Mouse (Mus musculus): Measurements from ENCODE around the gene Depdc1b. TPM values are rescaled to one million over a fixed set of nuclear protein-coding genes. Genes with fewer than 3 reads are reported as not detected.

Gene Depdc1b
- polyA plus RNA-seq (2014; fragmentation: Nextera tagmentation; extraction: Ambion mirVana): 10.3 and 11.4 TPM in 2 replicates

- Histone ChIP-seq H3K27me3 (ENCODE audit: control insufficient read depth, insufficient read depth, low read length) (no peaks in the 10 kb centered on the region), H3K4me1 (ENCODE audit: control insufficient read depth, insufficient read depth, low read length) (0 out of 2 replicates have a peak, but pooled peaks cover 5% of the 10 kb centered on the region), H3K9ac (replicated peaks; ENCODE audit: low read depth, low read length) (peak within 1 kb of the TSS; percentile 37), H3K4me3 (ENCODE audit: low read depth, low read length) (peak within 1 kb of the TSS; percentile 76), H3K4me2 (replicated peaks; ENCODE audit: low read depth, low read length) (peak within 1 kb of the TSS; percentile 92), H3K9me3 (ENCODE audit: control insufficient read depth, low read depth, low read length) (no peaks in the 10 kb centered on the region), H3K36me3 (ENCODE audit: control insufficient read depth, insufficient read depth, low read length) (no peaks in the 10 kb centered on the region), H3K27ac (ENCODE audit: low read length) (no peak within 1 kb of the TSS; the same call in 1 of the 2 replicates)
- under 1% methylated on average over 48 of the region's 48 CpGs for WGBS
- ATAC-seq (ENCODE audit: insufficient number of reproducible peaks, insufficient read depth, low FRiP score, low read depth): peak; percentile 98
Observed at GRCm38 (mm10) chr13:108315702-108316486, at the start of gene Depdc1b. Gene Depdc1b, plus strand, starts transcription at chr13:108316332.

GRCm38 (mm10) chr13:108267841-108268634, 48.1 kb upstream of the Depdc1b start:
- H3K36me3 ChIP-seq (ENCODE audit: control insufficient read depth, insufficient read depth, low read length): no peaks in the 10 kb centered on the region
- ATAC-seq (ENCODE audit: insufficient number of reproducible peaks, insufficient read depth, low FRiP score, low read depth): no peak
- 59% methylated on average over 9 of the region's 9 CpGs for WGBS
- no peak overlapping the region for H3K4me2 ChIP-seq (replicated peaks; ENCODE audit: low read depth, low read length)
- H3K9ac ChIP-seq (replicated peaks; ENCODE audit: low read depth, low read length): no peak overlapping the region
- no peaks in the 10 kb centered on the region for H3K27me3 ChIP-seq (ENCODE audit: control insufficient read depth, insufficient read depth, low read length)
- H3K4me1 ChIP-seq (ENCODE audit: control insufficient read depth, insufficient read depth, low read length): no peaks in the 10 kb centered on the region
- no peak overlapping the region for H3K4me3 ChIP-seq (ENCODE audit: low read depth, low read length)
- no peak overlapping the region for H3K27ac ChIP-seq (ENCODE audit: low read length)
- no peaks in the 10 kb centered on the region for H3K9me3 ChIP-seq (ENCODE audit: control insufficient read depth, low read depth, low read length)

- no peak overlapping the region for H3K4me3 ChIP-seq (ENCODE audit: low read depth, low read length)
- no peaks in the 10 kb centered on the region for H3K4me1 ChIP-seq (ENCODE audit: control insufficient read depth, insufficient read depth, low read length)
- H3K9ac ChIP-seq (replicated peaks; ENCODE audit: low read depth, low read length): no peak overlapping the region
- H3K4me2 ChIP-seq (replicated peaks; ENCODE audit: low read depth, low read length): no peak overlapping the region
- H3K36me3 ChIP-seq (ENCODE audit: control insufficient read depth, insufficient read depth, low read length): no peaks in the 10 kb centered on the region
- H3K27ac ChIP-seq (ENCODE audit: low read length): no peak overlapping the region
- 38% methylated on average over 7 of the region's 7 CpGs for WGBS
- H3K9me3 ChIP-seq (ENCODE audit: control insufficient read depth, low read depth, low read length): no peaks in the 10 kb centered on the region
- no peaks in the 10 kb centered on the region for H3K27me3 ChIP-seq (ENCODE audit: control insufficient read depth, insufficient read depth, low read length)
- ATAC-seq (ENCODE audit: insufficient number of reproducible peaks, insufficient read depth, low FRiP score, low read depth): no peak
Observed at GRCm38 (mm10) chr13:108271458-108272148, 44.5 kb upstream of the Depdc1b start.

GRCm38 (mm10) chr13:108272332-108272731, 43.8 kb upstream of the Depdc1b start:
- H3K36me3 ChIP-seq (ENCODE audit: control insufficient read depth, insufficient read depth, low read length): no peaks in the 10 kb centered on the region
- no peak overlapping the region for H3K27ac ChIP-seq (ENCODE audit: low read length)
- ATAC-seq (ENCODE audit: insufficient number of reproducible peaks, insufficient read depth, low FRiP score, low read depth): no peak
- H3K9me3 ChIP-seq (ENCODE audit: control insufficient read depth, low read depth, low read length): no peaks in the 10 kb centered on the region
- H3K4me3 ChIP-seq (ENCODE audit: low read depth, low read length): no peak overlapping the region
- H3K4me1 ChIP-seq (ENCODE audit: control insufficient read depth, insufficient read depth, low read length): no peaks in the 10 kb centered on the region
- 51% methylated on average over 8 of the region's 8 CpGs for WGBS
- no peak overlapping the region for H3K4me2 ChIP-seq (replicated peaks; ENCODE audit: low read depth, low read length)
- no peaks in the 10 kb centered on the region for H3K27me3 ChIP-seq (ENCODE audit: control insufficient read depth, insufficient read depth, low read length)
- no peak overlapping the region for H3K9ac ChIP-seq (replicated peaks; ENCODE audit: low read depth, low read length)

GRCm38 (mm10) chr13:108273034-108273433, 43.1 kb upstream of the Depdc1b start:
- Histone ChIP-seq H3K9ac (replicated peaks; ENCODE audit: low read depth, low read length) (no peak overlapping the region), H3K27ac (ENCODE audit: low read length) (no peak overlapping the region), H3K4me2 (replicated peaks; ENCODE audit: low read depth, low read length) (no peak overlapping the region), H3K27me3 (ENCODE audit: control insufficient read depth, insufficient read depth, low read length) (no peaks in the 10 kb centered on the region), H3K4me3 (ENCODE audit: low read depth, low read length) (no peak overlapping the region), H3K36me3 (ENCODE audit: control insufficient read depth, insufficient read depth, low read length) (no peaks in the 10 kb centered on the region), H3K9me3 (ENCODE audit: control insufficient read depth, low read depth, low read length) (no peaks in the 10 kb centered on the region), H3K4me1 (ENCODE audit: control insufficient read depth, insufficient read depth, low read length) (no peaks in the 10 kb centered on the region)
- WGBS: 53% methylated on average over 15 of the region's 15 CpGs
- ATAC-seq (ENCODE audit: insufficient number of reproducible peaks, insufficient read depth, low FRiP score, low read depth): no peak

- Histone ChIP-seq H3K4me3 (ENCODE audit: low read depth, low read length) (no peak overlapping the region), H3K4me2 (replicated peaks; ENCODE audit: low read depth, low read length) (no peak overlapping the region), H3K27me3 (ENCODE audit: control insufficient read depth, insufficient read depth, low read length) (no peaks in the 10 kb centered on the region), H3K9ac (replicated peaks; ENCODE audit: low read depth, low read length) (no peak overlapping the region), H3K27ac (ENCODE audit: low read length) (no peak overlapping the region), H3K4me1 (ENCODE audit: control insufficient read depth, insufficient read depth, low read length) (no peaks in the 10 kb centered on the region), H3K36me3 (ENCODE audit: control insufficient read depth, insufficient read depth, low read length) (no peaks in the 10 kb centered on the region), H3K9me3 (ENCODE audit: control insufficient read depth, low read depth, low read length) (no peaks in the 10 kb centered on the region)
- no peak for ATAC-seq (ENCODE audit: insufficient number of reproducible peaks, insufficient read depth, low FRiP score, low read depth)
- 50% methylated on average over 5 of the region's 5 CpGs for WGBS
Observed at GRCm38 (mm10) chr13:108273456-108273855, 42.7 kb upstream of the Depdc1b start.

GRCm38 (mm10) chr13:108276561-108276960, 39.6 kb upstream of the Depdc1b start:
- Histone ChIP-seq H3K36me3 (ENCODE audit: control insufficient read depth, insufficient read depth, low read length) (no peaks in the 10 kb centered on the region), H3K4me3 (ENCODE audit: low read depth, low read length) (no peak overlapping the region), H3K27me3 (ENCODE audit: control insufficient read depth, insufficient read depth, low read length) (no peaks in the 10 kb centered on the region), H3K27ac (ENCODE audit: low read length) (no peak overlapping the region), H3K4me1 (ENCODE audit: control insufficient read depth, insufficient read depth, low read length) (no peaks in the 10 kb centered on the region), H3K4me2 (replicated peaks; ENCODE audit: low read depth, low read length) (no peak overlapping the region), H3K9ac (replicated peaks; ENCODE audit: low read depth, low read length) (no peak overlapping the region), H3K9me3 (ENCODE audit: control insufficient read depth, low read depth, low read length) (no peaks in the 10 kb centered on the region)
- WGBS: 68% methylated on average over 1 of the region's 1 CpGs
- no peak for ATAC-seq (ENCODE audit: insufficient number of reproducible peaks, insufficient read depth, low FRiP score, low read depth)

- Histone ChIP-seq H3K4me1 (ENCODE audit: control insufficient read depth, insufficient read depth, low read length) (no peaks in the 10 kb centered on the region), H3K9me3 (ENCODE audit: control insufficient read depth, low read depth, low read length) (no peaks in the 10 kb centered on the region), H3K27me3 (ENCODE audit: control insufficient read depth, insufficient read depth, low read length) (no peaks in the 10 kb centered on the region), H3K9ac (replicated peaks; ENCODE audit: low read depth, low read length) (no peak overlapping the region), H3K27ac (ENCODE audit: low read length) (no peak overlapping the region), H3K36me3 (ENCODE audit: control insufficient read depth, insufficient read depth, low read length) (no peaks in the 10 kb centered on the region), H3K4me3 (ENCODE audit: low read depth, low read length) (no peak overlapping the region), H3K4me2 (replicated peaks; ENCODE audit: low read depth, low read length) (no peak overlapping the region)
- no peak for ATAC-seq (ENCODE audit: insufficient number of reproducible peaks, insufficient read depth, low FRiP score, low read depth)
- WGBS: 87% methylated on average over 7 of the region's 7 CpGs
Observed at GRCm38 (mm10) chr13:108277320-108277719, 38.8 kb upstream of the Depdc1b start.

Data from stomach, embryonic 14.5 days (tissue).